Mouse (Mus musculus) CH12.LX (cell line): ENCODE measurements around the gene 1700069L16Rik. TPM values are rescaled to one million over a fixed set of nuclear protein-coding genes. Genes with fewer than 3 reads are reported as not detected.

Experiments
- DNase-seq: peaks from one replicate; pipeline ENCODE4 v3.0.0-alpha.2; 2013; ENCODE audit errors: extremely low read depth
- H3K27ac ChIP-seq: 2 replicates; pipeline ENCODE4 v1.5.1; 2012; ENCODE audit warnings: low read depth, mild to moderate bottlenecking, control low read depth, moderate library complexity; ENCODE audit not compliant: insufficient read depth
- H3K27me3 ChIP-seq: replicated peaks from 2 replicates; pipeline ENCODE3; 2012; ENCODE audit warnings: inconsistent platforms
- H3K36me3 ChIP-seq, 2 experiments: replicated peaks in 1 of 2; 2 replicates each; pipeline versions ENCODE3 to v1.6.1; 2012; ENCODE audit warnings: inconsistent platforms in 1 of 2, low read length in 1 of 2, mild to moderate bottlenecking in 1 of 2, mixed read lengths in 1 of 2, moderate library complexity in 1 of 2; ENCODE audit not compliant: control insufficient read depth in 1 of 2, insufficient read depth in 1 of 2
- H3K4me1 ChIP-seq, 2 experiments: 2 replicates each; pipeline ENCODE4 v1.6.1; 2012; ENCODE audit warnings: inconsistent platforms in 1 of 2, moderate library complexity in 1 of 2; ENCODE audit not compliant: insufficient read depth in 2 of 2, control insufficient read depth in 1 of 2
- H3K4me2 ChIP-seq: 2 replicates; pipeline ENCODE4 v1.6.1; 2012; ENCODE audit warnings: low read depth, mild to moderate bottlenecking, control low read depth; ENCODE audit not compliant: poor library complexity, insufficient read depth, severe bottlenecking
- H3K4me3 ChIP-seq, 3 experiments: fragments of 150-350 bp in 1 of 3; sonication (generic) in 1 of 3; replicated peaks in 1 of 3; 2 replicates each; pipeline versions ENCODE3 to v1.5.1; 2011 to 2012; ENCODE audit warnings: low read depth in 2 of 3, low read length in 2 of 3, mild to moderate bottlenecking in 2 of 3, moderate library complexity in 2 of 3, control low read depth in 1 of 3, improper control_type of control experiment in 1 of 3, inconsistent platforms in 1 of 3, mixed read lengths in 1 of 3; ENCODE audit not compliant: poor library complexity in 1 of 3
- H3K79me2 ChIP-seq: replicated peaks from 2 replicates; pipeline ENCODE4 v1.6.1; 2012; ENCODE audit warnings: mild to moderate bottlenecking, moderate library complexity; ENCODE audit not compliant: control insufficient read depth, poor library complexity, insufficient read depth, severe bottlenecking; ENCODE audit errors: extremely low read depth
- H3K9ac ChIP-seq: 2 replicates; pipeline ENCODE4 v1.6.1; 2012; ENCODE audit warnings: low read depth, mild to moderate bottlenecking, control low read depth, moderate library complexity; ENCODE audit not compliant: insufficient read depth
- H3K9me3 ChIP-seq: replicated peaks from 2 replicates; pipeline ENCODE3; 2012; ENCODE audit warnings: low read length, inconsistent platforms, mixed read lengths
- BHLHE40 ChIP-seq: IDR thresholded peaks from 2 replicates; pipeline ENCODE4 v1.6.1; 2011; ENCODE audit warnings: mild to moderate bottlenecking, low read depth, low read length, improper control_type of control experiment
- CTCF ChIP-seq, 2 experiments: IDR thresholded peaks in 1 of 2; conservative IDR thresholded peaks in 1 of 2; 2 replicates each; pipeline ENCODE4 v1.5.1; 2011 to 2012; ENCODE audit warnings: low read depth in 2 of 2, low read length in 2 of 2, improper control_type of control experiment in 1 of 2, inconsistent platforms in 1 of 2, mild to moderate bottlenecking in 1 of 2, moderate library complexity in 1 of 2
- KAT2A ChIP-seq: IDR thresholded peaks from 2 replicates; pipeline ENCODE4 v1.6.1; 2012; ENCODE audit warnings: low read length, improper control_type of control experiment, inconsistent platforms; ENCODE audit not compliant: insufficient replicate concordance
- MAFK ChIP-seq: IDR thresholded peaks from 2 replicates; pipeline ENCODE4 v1.6.1; 2011; ENCODE audit warnings: low read length, improper control_type of control experiment; ENCODE audit not compliant: insufficient replicate concordance
- MAX ChIP-seq: IDR thresholded peaks from 2 replicates; pipeline ENCODE4 v1.6.1; 2011; ENCODE audit warnings: low read length, improper control_type of control experiment
- MAZ ChIP-seq: IDR thresholded peaks from 2 replicates; pipeline ENCODE4 v1.6.1; 2012; ENCODE audit warnings: low read depth, mild to moderate bottlenecking, inconsistent platforms, low read length, improper control_type of control experiment, moderate library complexity
- MEF2A ChIP-seq: IDR thresholded peaks from 2 replicates; pipeline ENCODE4 v1.6.1; 2014; ENCODE audit warnings: low read depth, mild to moderate bottlenecking, inconsistent platforms, low read length, improper control_type of control experiment, borderline replicate concordance
- POLR2A ChIP-seq: IDR thresholded peaks from 2 replicates; pipeline ENCODE4 v1.6.1; 2011; ENCODE audit warnings: low read depth, mild to moderate bottlenecking, improper control_type of control experiment, low read length
- POLR2AphosphoS2 ChIP-seq: IDR thresholded peaks from 2 replicates; pipeline ENCODE4 v1.6.1; 2011; ENCODE audit warnings: low read depth, low read length, improper control_type of control experiment
- RCOR1 ChIP-seq: conservative IDR thresholded peaks from 2 replicates; pipeline ENCODE4 v1.6.1; 2012; ENCODE audit warnings: low read depth, mild to moderate bottlenecking, inconsistent platforms, low read length, improper control_type of control experiment
- SMC3 ChIP-seq: IDR thresholded peaks from 2 replicates; pipeline ENCODE4 v1.6.1; 2011; ENCODE audit warnings: low read depth, low read length, improper control_type of control experiment
- ZC3H11A ChIP-seq: IDR thresholded peaks from 2 replicates; pipeline ENCODE4 v1.6.1; 2012; ENCODE audit warnings: low read depth, mild to moderate bottlenecking, inconsistent platforms, low read length, improper control_type of control experiment
- ZKSCAN1 ChIP-seq: IDR thresholded peaks from 2 replicates; pipeline ENCODE4 v1.6.1; 2012; ENCODE audit warnings: low read depth, inconsistent platforms, low read length, improper control_type of control experiment, borderline replicate concordance
- ZMIZ1 ChIP-seq: IDR thresholded peaks from 2 replicates; pipeline ENCODE4 v1.6.1; 2012; ENCODE audit warnings: low read depth, mild to moderate bottlenecking, inconsistent platforms, low read length, improper control_type of control experiment
- dilution Hi-C: fragments of 300-500 bp; cut with MboI; formaldehyde crosslinking; loops from 2 replicates; pipeline ENCODE4 v1.14.3; 2020; ENCODE audit warnings: low sequenced_read_pairs; ENCODE audit not compliant: extremely low pct_unique_long_range_greater_than_20kb, extremely low pct_ligation_motif_present
- in situ Hi-C: fragments of 300-500 bp; cut with MboI; formaldehyde crosslinking; loops from 3 replicates; pipeline ENCODE4 v1.14.3; 2019; ENCODE audit warnings: low sequenced_read_pairs, low pct_ligation_motif_present, low pct_unique_long_range_greater_than_20kb, mixed read lengths
- polyA plus RNA-seq: library from polyadenylated mRNA; unstranded; fragments of >175 nt; gene quantifications from 2 replicates; pipeline ENCODE4 v1.2.1, GENCODE M21; 2012; ENCODE audit warnings: low read depth; ENCODE audit not compliant: insufficient read length
- total RNA-seq, 2 experiments: library from RNA; depleted of rRNA; stranded (reverse); fragments of 300-350 nt in 1 of 2; fragments of >200 nt in 1 of 2; gene quantifications; 2 replicates each; pipeline ENCODE4 v1.2.3; 2012 to 2014

1700069L16Rik gene
- total and polyA plus RNA-seq, 3 experiments = not detected

DNA sequence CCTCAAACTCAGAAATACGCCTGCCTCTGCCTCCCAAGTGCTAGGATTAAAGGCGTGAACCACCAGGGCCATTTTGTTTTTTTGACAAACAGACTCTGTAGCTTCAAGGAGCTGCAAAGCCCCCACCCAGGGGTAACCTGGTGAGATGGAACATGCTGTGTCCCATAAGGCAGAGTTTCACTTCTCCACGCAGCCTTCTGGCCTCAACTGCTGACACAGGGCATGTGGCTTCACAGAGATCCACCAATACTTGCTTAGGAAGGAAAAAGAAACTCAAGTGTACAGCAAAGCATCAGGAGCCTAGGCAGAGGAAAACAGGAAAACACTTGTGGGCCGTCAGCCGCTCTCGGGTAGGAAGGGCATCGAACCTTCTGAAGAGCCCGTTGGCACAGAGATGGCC is 77.4 kb downstream of the 1700069L16Rik start:
- Histone ChIP-seq H3K9ac (no peak overlapping the region), H3K4me2 (no peak overlapping the region), H3K36me3 (no peaks in the 10 kb centered on the region), H3K9me3 (no peaks in the 10 kb centered on the region), H3K4me1 (no peaks in the 10 kb centered on the region), H3K27ac (no peak overlapping the region)
- in situ Hi-C loops = loop anchor here (10.0 kb wide), 1 partner anchor 62 kb away; no protein-coding TSS in a partner anchor
- dilution Hi-C loops = no loop called here
- no peak for TF ChIP-seq MAX
- no peak for TF ChIP-seq BHLHE40
- TF ChIP-seq, all 38 proteins: peak for 0
- no peak for DNase-seq
- Histone ChIP-seq H3K79me2 (no peaks in the 10 kb centered on the region), H3K4me3 (no peak overlapping the region), H3K27me3 (peaks cover 74% of the 10 kb centered on the region)

DNA sequence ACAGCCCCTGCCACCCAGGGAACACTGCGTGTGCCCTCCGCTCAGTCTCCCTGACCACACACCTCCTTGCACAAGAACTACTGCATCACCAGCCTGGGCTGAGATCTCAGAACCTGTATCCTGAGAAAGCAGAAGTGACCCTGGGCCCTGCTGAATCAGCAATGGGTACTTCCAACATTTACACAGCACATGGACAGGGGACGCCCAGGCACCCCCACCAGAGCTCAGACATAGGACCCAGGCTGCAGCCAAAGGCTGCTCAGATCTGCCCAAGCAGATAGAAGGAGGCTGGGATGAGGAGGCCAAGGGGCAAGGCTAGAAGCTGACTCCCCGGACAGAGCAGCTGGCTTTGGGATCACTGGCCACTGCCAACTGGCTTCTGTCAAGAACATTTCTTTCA is 80.1 kb downstream of the 1700069L16Rik start:
- peaks cover 72% of the 10 kb centered on the region for H3K27me3 ChIP-seq
- no peak overlapping the region for H3K9ac ChIP-seq
- TF ChIP-seq MAX = no peak
- TF ChIP-seq SMC3 = no peak
- no peak for TF ChIP-seq KAT2A
- no peak for TF ChIP-seq MAZ
- no peak for TF ChIP-seq RCOR1
- TF ChIP-seq MEF2A = no peak
- TF ChIP-seq POLR2AphosphoS2 = no peak
- no peak for TF ChIP-seq ZMIZ1
- TF ChIP-seq MAFK = no peak
- no peak for TF ChIP-seq CTCF (conservative IDR thresholded peaks at IDR 0.05 in 1 of 2, IDR thresholded peaks at IDR 0.05 in 1 of 2; ENCODE audit: low read depth in 2 of 2, low read length in 2 of 2)
- no peak for TF ChIP-seq BHLHE40
- no peak for TF ChIP-seq POLR2A
- no peak for TF ChIP-seq ZC3H11A
- no peak for TF ChIP-seq ZKSCAN1
- no peaks in the 10 kb centered on the region for H3K9me3 ChIP-seq
- in situ Hi-C loops = loop anchor here (10.0 kb wide), 1 partner anchor 60 kb away; no protein-coding TSS in a partner anchor
- H3K4me2 ChIP-seq = no peak overlapping the region
- no peaks in the 10 kb centered on the region for H3K79me2 ChIP-seq
- no peak overlapping the region for H3K27ac ChIP-seq
- no peak for DNase-seq
- dilution Hi-C loops = no loop called here
- no peaks in the 10 kb centered on the region for H3K4me1 ChIP-seq
- no peak overlapping the region for H3K4me3 ChIP-seq
- no peaks in the 10 kb centered on the region for H3K36me3 ChIP-seq
